Mouse (Mus musculus) midbrain, embryonic 10.5 days (tissue): ENCODE data around the gene Eif4e2. TPM values are rescaled to one million over a fixed set of nuclear protein-coding genes. Genes with fewer than 3 reads are reported as not detected.

Source experiments
- DNase-seq: peaks from one replicate; pipeline ENCODE4 v3.0.0-alpha.2; 2017; ENCODE audit warnings: low spot score
- H3K27ac ChIP-seq: fragments of 300-500 bp; sonication (generic); replicated peaks from 2 replicates; pipeline ENCODE4 v1.5.1; 2016; ENCODE audit warnings: mild to moderate bottlenecking
- H3K27me3 ChIP-seq: fragments of 300-500 bp; sonication (generic); 2 replicates; pipeline ENCODE4 v1.6.1; 2016; ENCODE audit warnings: low read depth, mild to moderate bottlenecking; ENCODE audit not compliant: poor library complexity, severe bottlenecking
- H3K36me3 ChIP-seq: fragments of 300-500 bp; sonication (generic); 2 replicates; pipeline ENCODE4 v1.6.1; 2016; ENCODE audit warnings: mild to moderate bottlenecking, moderate library complexity
- H3K4me1 ChIP-seq: fragments of 300-500 bp; sonication (generic); 2 replicates; pipeline ENCODE4 v1.6.1; 2016
- H3K4me3 ChIP-seq: fragments of 300-500 bp; sonication (generic); 2 replicates; pipeline ENCODE4 v1.5.1; 2016; ENCODE audit warnings: mild to moderate bottlenecking, moderate library complexity
- H3K9me3 ChIP-seq: fragments of 300-500 bp; sonication (generic); replicated peaks from 2 replicates; pipeline ENCODE4 v1.6.1; 2016; ENCODE audit warnings: mild to moderate bottlenecking
- WGBS: fragments of 180-500 bp; shearing (Covaris S2); methylation state at CpG from one replicate; pipeline ENCODE4 v1.1.7; 2016; 5-methylcytosine and 5-hydroxymethylcytosine counted together
- polyA plus RNA-seq: library from polyadenylated mRNA; unstranded; fragments of >200 nt; fragmentation: Nextera tagmentation; extraction: Ambion mirVana; gene quantifications from 2 replicates; pipeline ENCODE4 v1.2.1, GENCODE M21; 2016

Eif4e2 gene
- polyA plus RNA-seq, 1 experiment from 2014 or later = 173 TPM

DNA sequence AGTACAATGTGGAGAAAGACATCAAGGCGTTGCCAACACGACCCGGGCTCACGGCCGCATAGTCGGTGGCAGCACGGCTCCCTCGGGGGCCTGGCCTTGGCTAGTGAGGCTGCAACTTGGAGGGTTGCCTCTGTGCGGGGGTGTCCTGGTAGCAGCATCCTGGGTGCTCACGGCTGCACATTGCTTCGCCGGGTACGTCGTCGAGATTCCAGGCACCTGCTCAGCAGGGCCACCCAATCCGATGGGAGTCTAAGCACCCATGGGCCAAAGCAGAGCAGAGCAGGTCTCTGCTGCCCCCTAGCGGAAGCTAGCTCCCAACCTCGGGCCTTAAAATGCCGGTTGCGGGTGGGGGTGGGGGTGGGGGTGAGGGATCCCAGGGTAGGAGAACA is 29.0 kb upstream of the Eif4e2 start:
- peaks cover 86% of the 10 kb centered on the region for H3K27me3 ChIP-seq
- 11% methylated on average over 20 of the region's 20 CpGs for WGBS

GRCm38 (mm10) chr1:87185526-87185925 is 28.2 kb upstream of the Eif4e2 start:
- peaks cover 86% of the 10 kb centered on the region for H3K27me3 ChIP-seq

More for the DNA sequence above, 29.0 kb upstream of the Eif4e2 start:
- peak; percentile 61 for DNase-seq
- no peak overlapping the region for H3K27ac ChIP-seq
- H3K36me3 ChIP-seq = no peaks in the 10 kb centered on the region
- H3K4me3 ChIP-seq = 0 out of 2 replicates have a peak overlapping the region, but pooled peaks have one; percentile 28
- no peaks in the 10 kb centered on the region for H3K9me3 ChIP-seq
- H3K4me1 ChIP-seq = peaks cover 30% of the 10 kb centered on the region

GRCm38 (mm10) chr1:87186261-87187036 is 27.3 kb upstream of the Eif4e2 start:
- Histone ChIP-seq H3K27me3 (peaks cover 86% of the 10 kb centered on the region), H3K4me3 (peak overlapping the region; percentile 64), H3K4me1 (peaks cover 34% of the 10 kb centered on the region), H3K36me3 (no peaks in the 10 kb centered on the region), H3K9me3 (no peaks in the 10 kb centered on the region), H3K27ac (peak overlapping the region; percentile 70)
- WGBS = 2% methylated on average over 54 of the region's 54 CpGs
- DNase-seq = no peak

More at GRCm38 (mm10) chr1:87185526-87185925, 28.2 kb upstream of the Eif4e2 start:
- Histone ChIP-seq H3K36me3 (no peaks in the 10 kb centered on the region), H3K4me1 (peaks cover 32% of the 10 kb centered on the region), H3K27ac (no peak overlapping the region), H3K9me3 (no peaks in the 10 kb centered on the region), H3K4me3 (peak overlapping the region; percentile 64; the same call in 1 of the 2 replicates)
- no peak for DNase-seq
- 10% methylated on average over 13 of the region's 13 CpGs for WGBS

DNA sequence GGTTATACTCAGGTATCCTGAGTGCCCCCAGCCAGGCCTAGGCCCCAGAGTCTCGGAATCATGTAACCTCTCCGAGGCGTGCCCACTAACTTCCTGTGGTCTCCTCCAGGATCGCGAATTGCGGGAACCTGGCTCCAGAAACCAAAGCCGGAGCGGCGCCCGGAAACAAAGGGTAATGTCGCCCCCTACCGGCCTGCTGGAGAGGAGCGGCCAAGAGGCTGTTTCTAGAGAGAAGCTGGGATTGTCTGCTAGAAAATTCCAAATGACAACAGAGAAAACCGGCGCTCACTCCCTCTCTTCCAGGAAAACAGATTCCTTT is 26.7 kb upstream of the Eif4e2 start:
- Histone ChIP-seq H3K4me1 (peaks cover 34% of the 10 kb centered on the region), H3K4me3 (peak overlapping the region; percentile 64), H3K27me3 (peaks cover 85% of the 10 kb centered on the region), H3K36me3 (no peaks in the 10 kb centered on the region), H3K27ac (peak overlapping the region; percentile 70), H3K9me3 (no peaks in the 10 kb centered on the region)
- peak; percentile 89 for DNase-seq
- WGBS = under 1% methylated on average over 15 of the region's 15 CpGs

DNA sequence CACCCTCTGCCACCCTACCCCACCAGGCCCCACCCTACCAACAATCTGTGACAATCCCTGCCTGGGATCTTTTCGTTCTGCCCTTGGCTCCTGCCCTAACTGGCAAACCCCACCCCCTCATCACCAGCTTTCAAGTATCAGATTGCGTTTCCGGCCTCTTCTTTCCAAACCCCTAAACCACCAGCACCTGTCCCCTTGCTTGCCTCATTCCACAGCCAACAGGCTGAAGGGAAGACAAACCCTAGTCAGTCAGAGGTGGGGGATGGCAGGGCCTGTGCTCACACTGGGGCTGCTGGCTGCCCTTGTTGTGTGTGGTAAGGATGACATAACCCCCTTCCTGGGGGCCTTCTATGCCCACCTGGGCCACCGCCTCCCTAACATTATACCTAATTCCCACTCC is 23.3 kb upstream of the Eif4e2 start, which contains the start of gene Chrnd:
Gene Chrnd (plus strand): TSS at position 179 of the 400 bp plus-strand sequence.
- Histone ChIP-seq H3K4me1 (peaks cover 19% of the 10 kb centered on the region), H3K27me3 (peaks cover 50% of the 10 kb centered on the region), H3K4me3 (no peak within 1 kb of the TSS), H3K36me3 (no peaks in the 10 kb centered on the region), H3K27ac (no peak within 1 kb of the TSS), H3K9me3 (no peaks in the 10 kb centered on the region)
- 48% methylated on average over 4 of the region's 4 CpGs for WGBS
- DNase-seq = no peak

- DNase-seq = no peak
- Histone ChIP-seq H3K4me3 (no peak overlapping the region), H3K36me3 (no peaks in the 10 kb centered on the region), H3K27ac (no peak overlapping the region), H3K9me3 (no peaks in the 10 kb centered on the region), H3K27me3 (0 out of 2 replicates have a peak, but pooled peaks cover 5% of the 10 kb centered on the region), H3K4me1 (no peaks in the 10 kb centered on the region)
- 89% methylated on average over 9 of the region's 9 CpGs for WGBS
Measured at GRCm38 (mm10) chr1:87197296-87197695, 16.4 kb upstream of the Eif4e2 start.

- DNase-seq = no peak
- WGBS = 86% methylated on average over 12 of the region's 12 CpGs
Measured at GRCm38 (mm10) chr1:87198119-87199065, 15.3 kb upstream of the Eif4e2 start.

DNA sequence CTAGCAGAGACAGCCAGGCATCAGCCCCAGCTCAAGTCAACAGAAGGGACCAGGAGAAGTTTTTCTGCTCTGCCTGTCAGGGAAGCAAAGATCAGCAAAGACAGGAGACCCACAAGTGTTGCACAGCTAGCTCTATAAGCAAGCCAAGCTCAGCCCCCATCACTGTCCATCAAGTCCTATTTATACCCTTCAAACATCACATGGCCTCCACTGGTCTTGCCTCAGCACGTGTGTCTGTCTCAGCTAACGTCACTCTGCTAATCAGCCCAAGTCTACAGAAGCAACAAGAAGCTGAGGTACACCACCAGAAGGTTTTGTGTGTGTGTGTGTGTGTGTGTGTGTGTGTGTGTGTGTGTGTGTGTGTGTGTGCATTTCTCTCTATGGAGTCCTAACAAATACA is 12.9 kb upstream of the Eif4e2 start:
- Histone ChIP-seq H3K36me3 (no peaks in the 10 kb centered on the region), H3K9me3 (no peaks in the 10 kb centered on the region), H3K27ac (no peak overlapping the region), H3K27me3 (peaks cover 19% of the 10 kb centered on the region), H3K4me1 (peaks cover 8% of the 10 kb centered on the region), H3K4me3 (no peak overlapping the region)
- 72% methylated on average over 2 of the region's 2 CpGs for WGBS
- no peak for DNase-seq

More at GRCm38 (mm10) chr1:87198119-87199065, 15.3 kb upstream of the Eif4e2 start:
- Histone ChIP-seq H3K9me3 (no peaks in the 10 kb centered on the region), H3K4me1 (no peaks in the 10 kb centered on the region), H3K4me3 (no peak overlapping the region), H3K27me3 (0 out of 2 replicates have a peak, but pooled peaks cover 5% of the 10 kb centered on the region), H3K36me3 (no peaks in the 10 kb centered on the region), H3K27ac (no peak overlapping the region)

DNA sequence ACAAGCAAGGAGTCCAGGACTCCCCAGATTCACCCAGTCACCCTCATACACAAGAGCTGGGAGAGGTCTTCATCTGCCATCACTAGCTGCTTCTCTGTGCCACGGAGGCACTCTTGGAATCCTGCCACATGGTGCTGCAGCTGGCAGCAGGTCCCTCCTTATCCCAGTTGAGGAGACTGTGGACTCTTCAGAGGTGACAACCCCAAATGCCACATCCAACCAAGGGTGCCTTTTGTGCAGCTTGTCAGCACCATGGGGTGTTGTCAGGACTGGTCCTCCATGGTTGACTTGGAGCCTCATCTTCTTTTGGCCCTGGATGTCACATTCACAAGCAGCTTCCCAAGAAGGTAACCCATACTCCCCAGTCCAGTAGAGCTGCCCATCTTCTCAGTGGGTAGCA is 11.9 kb upstream of the Eif4e2 start:
- no peak overlapping the region for H3K4me3 ChIP-seq
- peaks cover 30% of the 10 kb centered on the region for H3K27me3 ChIP-seq
- no peaks in the 10 kb centered on the region for H3K9me3 ChIP-seq
- no peak overlapping the region for H3K27ac ChIP-seq
- peaks cover 15% of the 10 kb centered on the region for H3K4me1 ChIP-seq
- WGBS = 72% methylated on average over 1 of the region's 1 CpGs
- no peak for DNase-seq
- no peaks in the 10 kb centered on the region for H3K36me3 ChIP-seq

DNA sequence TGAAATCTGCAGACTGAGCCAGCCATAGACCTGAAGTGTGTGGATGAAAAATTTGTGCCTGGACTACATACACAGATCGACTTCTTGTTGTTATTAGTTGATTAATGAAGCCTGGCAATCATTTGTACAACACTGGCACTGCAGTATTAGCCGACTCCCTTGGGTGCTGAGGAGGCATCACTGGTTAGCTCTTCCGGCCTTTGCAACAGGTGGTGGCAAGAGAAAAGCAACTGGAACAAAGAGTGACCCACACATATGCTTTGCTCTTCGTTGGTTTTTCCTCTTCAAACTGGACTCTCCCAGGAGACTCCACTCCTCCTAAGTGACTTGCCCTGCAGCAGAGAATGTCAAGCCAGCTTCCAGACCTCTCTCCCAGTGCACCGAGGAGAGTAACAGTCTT is 9.9 kb upstream of the Eif4e2 start:
- 82% methylated on average over 5 of the region's 5 CpGs for whole genome bisulfite sequencing
- Histone ChIP-seq H3K4me1 (peaks cover 15% of the 10 kb centered on the region), H3K9me3 (no peaks in the 10 kb centered on the region), H3K36me3 (no peaks in the 10 kb centered on the region), H3K27me3 (peaks cover 44% of the 10 kb centered on the region), H3K4me3 (no peak overlapping the region), H3K27ac (no peak overlapping the region)
- no peak for DNase-seq

- Histone ChIP-seq H3K27me3 (peaks cover 48% of the 10 kb centered on the region), H3K4me1 (peaks cover 15% of the 10 kb centered on the region), H3K9me3 (no peaks in the 10 kb centered on the region), H3K4me3 (no peak within 1 kb of the TSS), H3K36me3 (no peaks in the 10 kb centered on the region), H3K27ac (no peak within 1 kb of the TSS)
- no peak for DNase-seq
- WGBS = 88% methylated on average over 7 of the region's 7 CpGs
Measured at GRCm38 (mm10) chr1:87204465-87204864, 9.2 kb upstream of the Eif4e2 start, which contains the start of gene Chrng. Gene Chrng, plus strand, starts transcription at chr1:87204657.

- DNase-seq = no peak
- Histone ChIP-seq H3K27ac (no peak overlapping the region), H3K27me3 (peaks cover 48% of the 10 kb centered on the region), H3K4me1 (peaks cover 15% of the 10 kb centered on the region), H3K36me3 (no peaks in the 10 kb centered on the region), H3K9me3 (no peaks in the 10 kb centered on the region), H3K4me3 (no peak overlapping the region)
- 67% methylated on average over 6 of the region's 6 CpGs for WGBS
Measured at GRCm38 (mm10) chr1:87205038-87205437, 8.7 kb upstream of the Eif4e2 start.
